Mouse (Mus musculus) heart, postnatal 36 days (tissue): ENCODE measurements around the gene Olfr263. TPM values are rescaled to one million over a fixed set of nuclear protein-coding genes. Genes with fewer than 3 reads are reported as not detected.

Experiments
- DNase-seq, 2 experiments: peaks; one replicate each; pipeline ENCODE4 v3.0.0; 2021 to 2022
- intact Hi-C: fragments of 180-260 bp; cut with DNase I; formaldehyde crosslinking; loops from one replicate; pipeline ENCODE4 v1.15.1; 2025
- total RNA-seq, 2 experiments: library from RNA; stranded (reverse); gene quantifications; 2 replicates each; pipeline ENCODE4 v1.2.3; 2021

The Olfr263 gene
- total RNA-seq, 2 experiments from 2014 or later = not detected

- intact Hi-C loops = no loop called here
- no peak for DNase-seq
Observed at GRCm38 (mm10) chr13:21185521-21185920, 56.1 kb downstream of the Olfr263 start.

Other genes with a start within 250 kb of the Olfr263 start
- gene Olfr1370, start 54.7 kb upstream of the Olfr263 start, total RNA-seq = not detected
- not detected for gene Olfr1369-ps1, start 18.2 kb upstream of the Olfr263 start, total RNA-seq
- gene Olfr1368, start 16.2 kb downstream of the Olfr263 start, total RNA-seq = not detected
- gene Trim27, start 49.8 kb downstream of the Olfr263 start, total RNA-seq = 10 to 100 TPM; 19.7 to 20.0 TPM
- not detected for gene Gpx5, start 163.1 kb downstream of the Olfr263 start, total RNA-seq
- not detected for gene Gpx6, start 182.5 kb downstream of the Olfr263 start, total RNA-seq
- gene Olfr1367, start 217.3 kb downstream of the Olfr263 start, total RNA-seq = not detected
- 1 to 10 TPM; 5.3 to 5.8 TPM for gene Zscan12, start 233.2 kb downstream of the Olfr263 start, total RNA-seq